ENCODE assay signal across 17 mouse cellular contexts in the genomic region with DNA sequence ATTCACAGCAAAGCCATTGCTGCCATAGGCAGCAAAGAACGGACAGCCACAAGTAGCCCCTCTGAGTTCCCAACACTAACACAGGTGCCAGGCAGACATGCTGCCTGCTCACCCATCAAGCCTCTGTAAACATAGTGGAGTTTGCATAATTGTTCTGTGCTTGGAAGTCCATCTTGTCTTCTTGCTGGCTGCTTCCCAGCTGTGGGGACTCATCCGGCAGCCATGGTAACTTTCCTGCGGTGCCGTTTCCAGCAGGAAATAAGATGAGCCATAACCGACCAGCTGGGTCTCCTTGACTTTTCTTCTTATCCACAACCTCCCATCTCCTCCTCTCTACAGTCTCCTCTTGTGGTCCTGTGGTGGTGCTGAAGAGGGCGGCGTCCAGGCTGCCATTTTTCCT. TPM values are rescaled to one million over a fixed set of nuclear protein-coding genes. Genes with fewer than 3 reads are reported as not detected.
DNase-seq lines count a peak whose midpoint lies in the region; ATAC-seq and TF ChIP-seq lines count a peak whose summit lies in the region.
"Had no signal": no experiment of that assay in that cellular context is flagged by ENCODE, and none has a peak within 500 bp of the region (broad histone marks: within the 10 kb centered on the region; RNA-seq: fewer than 3 reads in every experiment).

No protein-coding gene starts in this region.

- H3K4me3 ChIP-seq in heart, embryonic 13.5 days, result no peak overlapping the region
- H3K4me3 ChIP-seq in heart, embryonic 11.5 days (ENCODE audit: low read depth, low read length), result no peak overlapping the region
- no peak overlapping the region for H3K4me3 ChIP-seq in kidney, embryonic 16.5 days (ENCODE audit: low read length)
- no peak overlapping the region for H3K4me3 ChIP-seq in bone marrow macrophage, adult 2 months (ENCODE audit: insufficient read depth, low read length)
- no peak overlapping the region for H3K4me3 ChIP-seq in limb, embryonic 10.5 days
- H3K4me3 ChIP-seq: embryonic facial prominence, embryonic 10.5 days; forebrain, embryonic 13.5 days; hindbrain, embryonic 15.5 days had no signal

- H3K4me1 ChIP-seq in heart, embryonic 13.5 days, result peaks cover 47% of the 10 kb centered on the region
- H3K4me1 ChIP-seq in heart, embryonic 11.5 days (ENCODE audit: control insufficient read depth, insufficient read depth, low read length), result peaks cover 14% of the 10 kb centered on the region
- peaks cover 34% of the 10 kb centered on the region; the same call in 1 of the 2 replicates for H3K4me1 ChIP-seq in kidney, embryonic 16.5 days (ENCODE audit: insufficient read depth, low read length)
- H3K4me1 ChIP-seq in bone marrow macrophage, adult 2 months (ENCODE audit: control insufficient read depth, insufficient read depth, low read length), result peaks cover 76% of the 10 kb centered on the region
- H3K4me1 ChIP-seq in limb, embryonic 10.5 days, result peaks cover 19% of the 10 kb centered on the region

- no peak overlapping the region for H3K4me2 ChIP-seq in heart, embryonic 13.5 days
- H3K4me2 ChIP-seq in heart, embryonic 11.5 days, result no peak overlapping the region
- H3K4me2 ChIP-seq in kidney, embryonic 16.5 days (replicated peaks; ENCODE audit: low read depth, low read length), result no peak overlapping the region
- H3K4me2 ChIP-seq: forebrain, embryonic 13.5 days; hindbrain, embryonic 15.5 days had no signal

- TF ChIP-seq POLR2A in bone marrow macrophage, adult 2 months (IDR thresholded peaks at IDR 0.05; ENCODE audit: borderline replicate concordance, low read depth, low read length), result no peak

- peaks cover 30% of the 10 kb centered on the region; the same call in 1 of the 2 replicates for H3K27me3 ChIP-seq in heart, embryonic 13.5 days (replicated peaks)
- no peaks in the 10 kb centered on the region for H3K27me3 ChIP-seq in heart, embryonic 11.5 days (ENCODE audit: control insufficient read depth, insufficient read depth, low read length)
- 0 out of 2 replicates have a peak, but pooled peaks cover 5% of the 10 kb centered on the region for H3K27me3 ChIP-seq in kidney, embryonic 16.5 days (ENCODE audit: insufficient read depth, low read length)
- H3K27me3 ChIP-seq in limb, embryonic 10.5 days (ENCODE audit: low read depth, poor library complexity, severe bottlenecking), result peaks cover 31% of the 10 kb centered on the region
- H3K27me3 ChIP-seq: forebrain, embryonic 13.5 days; hindbrain, embryonic 15.5 days had no signal

- no peak overlapping the region for H3K9ac ChIP-seq in heart, embryonic 13.5 days
- no peak overlapping the region for H3K9ac ChIP-seq in heart, embryonic 11.5 days (ENCODE audit: low read depth, low read length)
- H3K9ac ChIP-seq in kidney, embryonic 16.5 days (replicated peaks; ENCODE audit: low read length), result no peak overlapping the region
- H3K9ac ChIP-seq: forebrain, embryonic 13.5 days; hindbrain, embryonic 15.5 days had no signal

- 78% methylated on average over 7 of the region's 7 CpGs for WGBS in heart, embryonic 13.5 days
- WGBS in heart, embryonic 11.5 days (ENCODE audit: insufficient replicate concordance), result 74% methylated on average over 7 of the region's 7 CpGs
- WGBS in kidney, embryonic 16.5 days, result 79% methylated on average over 7 of the region's 7 CpGs
- 90% methylated on average over 7 of the region's 7 CpGs for WGBS in limb, embryonic 10.5 days

- H3K27ac ChIP-seq in heart, embryonic 13.5 days (replicated peaks), result peak overlapping the region; percentile 71
- no peak overlapping the region for H3K27ac ChIP-seq in heart, embryonic 11.5 days (ENCODE audit: low read depth, low read length)
- peak overlapping the region; percentile 43 for H3K27ac ChIP-seq in kidney, embryonic 16.5 days (ENCODE audit: low read length)
- H3K27ac ChIP-seq in bone marrow macrophage, adult 2 months (ENCODE audit: insufficient read depth, low read depth, low read length), result peak overlapping the region; percentile 76
- H3K27ac ChIP-seq in limb, embryonic 10.5 days, result no peak overlapping the region
- H3K27ac ChIP-seq: embryonic facial prominence, embryonic 10.5 days; forebrain, embryonic 13.5 days; hindbrain, embryonic 15.5 days had no signal

- H3K9me3 ChIP-seq in heart, embryonic 13.5 days, result peaks cover 6% of the 10 kb centered on the region; the same call in 1 of the 2 replicates
- H3K9me3 ChIP-seq in heart, embryonic 11.5 days (replicated peaks; ENCODE audit: control insufficient read depth, low read length), result no peaks in the 10 kb centered on the region
- no peaks in the 10 kb centered on the region for H3K9me3 ChIP-seq in kidney, embryonic 16.5 days (ENCODE audit: low read length)
- H3K9me3 ChIP-seq in limb, embryonic 10.5 days (replicated peaks), result no peaks in the 10 kb centered on the region
- H3K9me3 ChIP-seq: forebrain, embryonic 13.5 days; hindbrain, embryonic 15.5 days had no signal

- no peak for TF ChIP-seq CTCF in bone marrow macrophage, adult 2 months (IDR thresholded peaks at IDR 0.05; ENCODE audit: low read depth, low read length)

- no peak for DNase-seq in kidney, postnatal 14 days
- peak; percentile 26 for DNase-seq in lung, postnatal 14 days
- no peak for DNase-seq in spleen, postnatal 14 days (ENCODE audit: low spot score in 2 of 2)
- DNase-seq in limb, embryonic 10.5 days (ENCODE audit: low spot score), result no peak
- DNase-seq: adrenal gland, adult 2 months; cerebellum, adult 11-12 months; gastrocnemius, postnatal 14 days; layer of hippocampus, postnatal 36 days; right cerebral cortex, adult 18-20 months had no signal

- no peak for ATAC-seq in heart, embryonic 13.5 days (ENCODE audit: extremely low read depth, insufficient number of reproducible peaks, low FRiP score, low TSS enrichment)
- ATAC-seq in heart, embryonic 11.5 days (replicated peaks; ENCODE audit: insufficient number of reproducible peaks, low FRiP score, low TSS enrichment), result no peak
- no peak for ATAC-seq in kidney, embryonic 16.5 days (ENCODE audit: low FRiP score, low TSS enrichment)
- ATAC-seq: forebrain, embryonic 13.5 days; midbrain, embryonic 16.5 days had no signal

- no peaks in the 10 kb centered on the region for H3K36me3 ChIP-seq in heart, embryonic 13.5 days
- no peaks in the 10 kb centered on the region for H3K36me3 ChIP-seq in heart, embryonic 11.5 days (ENCODE audit: control insufficient read depth, insufficient read depth, low read length)
- no peaks in the 10 kb centered on the region for H3K36me3 ChIP-seq in kidney, embryonic 16.5 days (ENCODE audit: insufficient read depth, low read length)
- H3K36me3 ChIP-seq in limb, embryonic 10.5 days, result no peaks in the 10 kb centered on the region
- H3K36me3 ChIP-seq: embryonic facial prominence, embryonic 10.5 days; hindbrain, embryonic 15.5 days had no signal

RNA-seq across cellular contexts. Expression of gene Emc8, which starts 30.1 kb away (rescaled TPM):
- 164 and 174 TPM in 2 replicates for polyA plus RNA-seq in heart, embryonic 13.5 days (2015; fragmentation: Nextera tagmentation; extraction: Ambion mirVana)
- polyA plus RNA-seq in heart, embryonic 11.5 days (2014; fragmentation: Nextera tagmentation; extraction: Ambion mirVana), result 202 and 221 TPM in 2 replicates
- 253 and 262 TPM in 2 replicates for polyA plus RNA-seq in kidney, embryonic 16.5 days (2015; fragmentation: Nextera tagmentation; extraction: Ambion mirVana)
- polyA plus RNA-seq in bone marrow macrophage, adult 2 months (2012; ENCODE audit: insufficient read depth, insufficient read length, missing spikeins), result 56.5 and 61.3 TPM in 2 replicates
- polyA plus RNA-seq in limb, embryonic 10.5 days (2016; fragmentation: Nextera tagmentation; extraction: Ambion mirVana), result 372 and 439 TPM in 2 replicates

RNA-seq across cellular contexts. Expression of gene Cox4i1, which starts 30.4 kb away (rescaled TPM):
- polyA plus RNA-seq in heart, embryonic 13.5 days (2015; fragmentation: Nextera tagmentation; extraction: Ambion mirVana), result 1,738 and 2,034 TPM in 2 replicates
- 1,603 and 1,668 TPM in 2 replicates for polyA plus RNA-seq in heart, embryonic 11.5 days (2014; fragmentation: Nextera tagmentation; extraction: Ambion mirVana)
- polyA plus RNA-seq in kidney, embryonic 16.5 days (2015; fragmentation: Nextera tagmentation; extraction: Ambion mirVana), result 1,211 and 1,278 TPM in 2 replicates
- 607 and 651 TPM in 2 replicates for polyA plus RNA-seq in bone marrow macrophage, adult 2 months (2012; ENCODE audit: insufficient read depth, insufficient read length, missing spikeins)
- polyA plus RNA-seq in limb, embryonic 10.5 days (2016; fragmentation: Nextera tagmentation; extraction: Ambion mirVana), result 879 and 888 TPM in 2 replicates

RNA-seq across cellular contexts. Expression of gene Gm27021, which starts 30.5 kb away (rescaled TPM):
- polyA plus RNA-seq in heart, embryonic 13.5 days (2015; fragmentation: Nextera tagmentation; extraction: Ambion mirVana), result 2.0 and 2.3 TPM in 2 replicates
- polyA plus RNA-seq in heart, embryonic 11.5 days (2014; fragmentation: Nextera tagmentation; extraction: Ambion mirVana), result 1.9 and 2.0 TPM in 2 replicates
- polyA plus RNA-seq in kidney, embryonic 16.5 days (2015; fragmentation: Nextera tagmentation; extraction: Ambion mirVana), result 3.4 and 4.2 TPM in 2 replicates
- not detected in 2 replicates for polyA plus RNA-seq in bone marrow macrophage, adult 2 months (2012; ENCODE audit: insufficient read depth, insufficient read length, missing spikeins)
- 3.4 and 3.8 TPM in 2 replicates for polyA plus RNA-seq in limb, embryonic 10.5 days (2016; fragmentation: Nextera tagmentation; extraction: Ambion mirVana)

RNA-seq across cellular contexts. Expression of gene Irf8, which starts 37.7 kb away (rescaled TPM):
- 7.1 and 7.9 TPM in 2 replicates for polyA plus RNA-seq in heart, embryonic 13.5 days (2015; fragmentation: Nextera tagmentation; extraction: Ambion mirVana)
- polyA plus RNA-seq in heart, embryonic 11.5 days (2014; fragmentation: Nextera tagmentation; extraction: Ambion mirVana), result 3.2 and 3.9 TPM in 2 replicates
- 10.0 and 10.9 TPM in 2 replicates for polyA plus RNA-seq in kidney, embryonic 16.5 days (2015; fragmentation: Nextera tagmentation; extraction: Ambion mirVana)
- polyA plus RNA-seq in bone marrow macrophage, adult 2 months (2012; ENCODE audit: insufficient read depth, insufficient read length, missing spikeins), result 157 and 163 TPM in 2 replicates
- polyA plus RNA-seq in limb, embryonic 10.5 days (2016; fragmentation: Nextera tagmentation; extraction: Ambion mirVana), result 1.4 and 1.7 TPM in 2 replicates

RNA-seq across cellular contexts. Expression of gene 1190005I06Rik, which starts 51.0 kb away (rescaled TPM):
- 3.3 and 3.6 TPM in 2 replicates for polyA plus RNA-seq in heart, embryonic 13.5 days (2015; fragmentation: Nextera tagmentation; extraction: Ambion mirVana)
- polyA plus RNA-seq in heart, embryonic 11.5 days (2014; fragmentation: Nextera tagmentation; extraction: Ambion mirVana), result 3.5 and 4.6 TPM in 2 replicates
- 2.3 and 2.4 TPM in 2 replicates for polyA plus RNA-seq in kidney, embryonic 16.5 days (2015; fragmentation: Nextera tagmentation; extraction: Ambion mirVana)
- 1.1 and 1.6 TPM in 2 replicates for polyA plus RNA-seq in bone marrow macrophage, adult 2 months (2012; ENCODE audit: insufficient read depth, insufficient read length, missing spikeins)
- 2.7 and 3.4 TPM in 2 replicates for polyA plus RNA-seq in limb, embryonic 10.5 days (2016; fragmentation: Nextera tagmentation; extraction: Ambion mirVana)

Comparison
In these comparisons a context has a peak if more than half of its experiments do, and no peak if none do; other contexts are left out.
1. H3K27ac ChIP-seq: peak in heart, embryonic 13.5 days (single experiment), kidney, embryonic 16.5 days (single experiment) and bone marrow macrophage, adult 2 months (single experiment); none in heart, embryonic 11.5 days (single experiment) and limb, embryonic 10.5 days (single experiment).